Mouse (Mus musculus): ENCODE measurements at regions not wholly inside any gene's neighbourhood (a gene's known extent, or its start where the extent isn't known, plus 50 kb on each side); places are given as distances from the start of the nearest gene placed in this dataset.

DNA sequence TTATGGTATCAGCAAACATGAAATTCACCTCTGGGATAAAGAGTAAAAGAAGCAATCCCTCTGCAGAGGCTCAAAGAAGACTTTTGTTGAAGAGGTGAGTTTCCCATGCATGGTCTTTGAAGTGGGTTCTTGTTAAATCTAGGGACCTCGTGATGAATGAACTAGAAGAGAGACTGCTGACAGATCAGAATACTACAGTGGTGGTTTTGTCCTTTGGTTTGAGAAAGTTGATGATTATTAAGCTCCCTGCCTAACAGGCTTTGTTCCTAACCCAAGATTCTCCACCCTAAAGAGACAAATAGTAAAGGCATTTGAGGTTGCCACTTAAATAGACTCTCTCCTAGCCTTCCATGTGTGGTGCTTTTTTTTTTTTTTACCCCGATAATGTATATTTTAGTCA lies 707.2 kb upstream of the N6amt1 start:
- ATAC-seq (replicated peaks; ENCODE audit: low FRiP score, low TSS enrichment, poor library complexity, severe bottlenecking), result no peak

DNA sequence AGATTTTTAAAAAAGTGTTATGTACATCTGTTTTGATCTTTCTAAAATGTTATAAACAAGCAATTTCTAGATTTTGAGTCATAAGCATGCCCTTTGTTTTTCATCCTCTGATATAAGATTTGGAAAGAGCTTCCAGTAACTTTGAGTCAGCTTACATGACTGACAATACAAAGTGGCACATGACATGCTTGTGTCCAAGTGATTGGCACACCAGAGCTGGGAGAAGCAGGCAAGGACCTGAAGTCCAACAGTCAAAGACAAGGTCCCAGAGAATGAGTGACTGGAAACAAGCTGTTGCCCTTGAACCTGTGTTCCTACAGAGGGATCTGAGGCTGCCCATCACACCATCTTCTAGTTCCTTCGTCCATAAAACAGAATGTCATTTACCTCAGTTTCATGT lies 708.5 kb upstream of the N6amt1 start:
- ATAC-seq (replicated peaks; ENCODE audit: low FRiP score, low TSS enrichment, poor library complexity, severe bottlenecking), result no peak

DNA sequence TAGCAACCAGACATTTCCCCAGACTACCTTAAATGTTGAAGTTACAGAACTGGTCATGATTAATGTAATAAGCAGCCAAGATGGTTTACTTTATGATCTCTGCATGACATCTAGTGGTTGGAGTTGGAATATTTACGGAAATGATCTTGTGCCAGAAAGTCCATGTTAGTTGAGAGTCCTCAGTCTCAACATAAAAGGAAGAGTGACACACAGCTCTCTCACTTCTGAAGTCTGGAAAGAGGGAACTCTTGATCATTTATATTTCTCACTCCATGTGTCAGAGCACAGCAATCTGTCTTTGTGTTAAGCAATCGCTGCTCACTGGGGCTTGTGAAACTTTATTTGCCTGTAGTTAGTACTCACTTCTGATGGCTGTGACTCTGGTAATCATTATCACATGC lies 709.1 kb upstream of the N6amt1 start:
- ATAC-seq (replicated peaks; ENCODE audit: low FRiP score, low TSS enrichment, poor library complexity, severe bottlenecking), result no peak; the same call in 1 of the 2 replicates

DNA sequence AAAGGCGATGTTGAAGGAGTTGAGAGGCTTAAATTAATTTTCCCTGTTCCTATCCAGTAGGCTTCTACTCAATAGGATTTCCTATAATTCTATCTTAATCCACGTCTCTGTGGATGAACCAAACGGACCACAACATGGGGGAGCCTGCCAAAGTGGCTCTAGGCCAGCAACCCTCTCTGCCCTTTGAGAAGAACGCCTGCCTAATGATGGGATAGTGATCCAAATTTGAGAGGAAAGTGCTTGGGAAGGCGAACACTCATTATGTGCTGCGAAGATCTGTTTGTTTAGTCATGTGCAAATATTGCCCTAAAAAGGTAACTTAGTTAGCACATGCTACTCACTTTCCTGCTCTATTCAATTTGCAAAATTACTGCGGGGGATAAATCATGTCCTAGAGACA lies 702.5 kb upstream of the Adamts5 start:
- ATAC-seq (replicated peaks; ENCODE audit: low FRiP score, low TSS enrichment, poor library complexity, severe bottlenecking), result no peak

DNA sequence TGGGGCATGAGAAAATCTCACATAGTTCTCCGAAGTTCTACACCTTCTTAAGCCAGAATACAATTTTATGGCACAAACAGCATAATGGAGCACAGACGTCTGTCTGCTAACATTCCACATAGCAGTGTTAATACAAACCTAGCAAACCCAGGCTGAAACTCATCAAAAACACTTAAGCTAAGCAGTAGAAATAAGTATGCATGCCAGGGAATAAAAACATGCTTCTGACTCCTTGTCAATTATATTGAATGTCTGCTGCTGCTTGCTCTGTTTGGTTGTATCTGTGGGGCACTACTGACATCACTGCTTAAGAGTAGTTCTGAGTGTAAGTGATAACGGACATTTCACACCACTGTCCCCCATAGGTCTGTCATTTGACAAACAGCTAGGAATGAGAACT lies 693.4 kb upstream of the Adamts5 start:
- ATAC-seq (replicated peaks; ENCODE audit: low FRiP score, low TSS enrichment, poor library complexity, severe bottlenecking), result no peak

DNA sequence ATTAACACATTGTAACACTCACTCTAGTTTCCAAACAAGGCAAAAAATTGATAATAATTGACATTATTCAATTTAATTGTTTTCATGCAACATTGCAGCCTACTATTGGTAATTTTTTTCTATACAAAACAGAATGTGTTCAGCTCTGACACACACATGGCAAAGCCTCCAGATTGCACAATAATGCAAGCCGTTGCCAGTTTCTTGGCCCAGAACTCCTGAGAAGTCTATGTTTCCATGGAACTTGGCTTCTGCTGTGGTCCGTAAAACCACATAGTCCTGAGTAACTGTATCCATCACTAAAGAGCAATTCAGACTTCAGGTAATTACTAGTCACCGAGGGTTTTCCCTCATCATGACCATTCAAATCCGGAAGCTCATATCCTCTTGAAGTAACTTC lies 684.4 kb upstream of the Adamts5 start:
- no peak for ATAC-seq (replicated peaks; ENCODE audit: low FRiP score, low TSS enrichment, poor library complexity, severe bottlenecking)

DNA sequence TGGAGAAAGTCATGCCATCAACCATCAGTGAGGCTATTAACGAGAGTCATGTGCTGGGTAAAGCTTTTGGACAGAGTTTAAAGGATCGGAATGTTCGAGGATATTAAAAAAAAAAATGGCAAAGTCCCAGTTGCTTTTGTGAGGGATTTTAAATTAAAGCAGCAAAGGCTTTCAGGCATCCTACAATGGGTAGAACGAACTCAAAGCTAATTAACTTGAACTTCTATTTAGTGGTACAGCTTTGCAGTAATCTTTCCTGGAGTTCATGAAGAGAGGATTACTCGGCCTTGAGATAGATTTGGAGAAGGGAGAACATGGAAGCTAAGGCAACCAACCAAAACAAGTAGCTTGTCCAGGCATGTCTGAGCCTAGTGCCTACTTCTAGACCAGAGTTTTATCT lies 676.7 kb upstream of the Adamts5 start:
- no peak for ATAC-seq (replicated peaks; ENCODE audit: low FRiP score, low TSS enrichment, poor library complexity, severe bottlenecking)

DNA sequence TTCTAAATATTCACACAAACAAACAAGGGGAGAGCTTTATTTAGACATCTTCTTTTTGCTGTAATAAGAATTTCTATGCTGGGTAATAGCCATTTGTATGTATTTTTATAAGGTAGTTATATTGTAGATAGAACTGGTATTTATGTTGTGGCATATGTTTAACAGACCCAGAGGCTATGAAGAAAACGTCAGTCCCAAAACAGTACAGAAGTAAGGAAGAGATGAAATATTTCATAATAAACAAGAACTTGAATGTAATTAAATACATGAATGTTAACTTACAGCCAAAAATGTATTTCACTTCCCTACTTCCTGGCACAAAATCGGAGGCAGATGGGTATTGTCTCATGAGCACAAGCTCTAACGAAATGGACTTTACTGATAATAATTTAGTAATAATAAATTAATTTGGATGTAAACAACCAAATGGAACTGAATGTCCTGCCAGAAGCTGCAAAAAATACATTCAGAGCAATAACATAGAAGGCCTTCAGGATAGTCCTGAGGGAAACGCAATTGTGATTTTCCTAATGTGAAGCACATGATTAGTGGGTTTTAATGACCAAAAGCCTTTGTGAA lies 645.9 kb upstream of the Adamts5 start:
- ATAC-seq (replicated peaks; ENCODE audit: low FRiP score, low TSS enrichment, poor library complexity, severe bottlenecking), result no peak

DNA sequence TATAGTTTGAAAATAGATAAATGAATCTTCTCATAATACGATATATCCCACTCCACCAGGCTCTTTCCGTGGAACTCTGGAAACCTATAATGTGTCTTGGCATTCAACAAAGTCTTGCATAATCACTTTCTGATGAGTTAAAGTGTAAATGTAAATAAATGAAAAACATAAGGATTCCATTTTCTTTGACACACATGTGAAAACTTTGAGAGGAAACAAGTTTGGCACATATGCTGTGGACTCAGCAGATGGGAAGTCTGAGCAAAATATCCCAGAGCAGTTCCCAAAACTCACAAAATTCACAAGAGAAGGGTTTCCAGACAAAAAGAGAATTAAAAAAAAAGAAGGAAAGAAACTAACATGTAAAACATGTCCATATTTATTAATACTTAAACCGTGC lies 645.3 kb upstream of the Adamts5 start:
- no peak for ATAC-seq (replicated peaks; ENCODE audit: low FRiP score, low TSS enrichment, poor library complexity, severe bottlenecking)

DNA sequence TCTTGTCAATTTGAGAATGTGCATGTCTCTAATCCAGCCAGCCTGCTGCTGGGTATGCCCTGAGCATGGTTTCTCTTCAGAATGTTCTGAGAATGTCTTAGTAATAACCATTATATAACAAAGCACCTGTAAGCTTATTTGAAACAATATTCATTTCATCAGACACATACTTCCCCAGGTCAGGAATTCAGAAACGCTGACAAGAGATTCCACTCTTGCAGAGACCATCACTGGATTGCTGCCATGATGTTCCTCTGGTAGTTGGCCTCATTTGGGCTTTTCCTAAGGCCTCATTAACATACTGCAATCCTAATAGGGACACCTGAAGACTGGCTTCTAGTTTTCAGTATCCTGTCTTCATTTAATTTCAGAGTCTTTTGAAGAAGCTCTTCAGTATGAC lies 642.5 kb upstream of the Adamts5 start:
- ATAC-seq (replicated peaks; ENCODE audit: low FRiP score, low TSS enrichment, poor library complexity, severe bottlenecking), result no peak

DNA sequence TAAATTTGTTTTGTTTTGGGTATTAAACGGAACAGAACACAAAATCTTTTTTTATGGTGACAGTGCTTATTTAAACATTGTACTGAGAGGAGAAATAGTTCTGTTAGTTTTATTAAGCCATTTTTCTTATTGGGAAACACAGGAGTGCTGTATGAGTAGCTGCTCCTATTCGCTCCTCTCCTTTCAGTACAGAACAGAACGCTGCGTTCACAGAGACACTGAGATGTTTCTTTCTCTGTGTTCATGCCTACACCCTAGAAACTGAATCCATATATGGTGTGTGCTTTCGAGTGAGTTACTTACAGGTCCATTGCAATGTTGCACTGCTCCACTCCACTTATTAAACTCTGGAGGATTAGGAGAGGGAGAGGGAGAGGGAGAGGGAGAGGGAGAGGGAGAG lies 634.9 kb upstream of the Adamts5 start:
- no peak for ATAC-seq (replicated peaks; ENCODE audit: low FRiP score, low TSS enrichment, poor library complexity, severe bottlenecking)

DNA sequence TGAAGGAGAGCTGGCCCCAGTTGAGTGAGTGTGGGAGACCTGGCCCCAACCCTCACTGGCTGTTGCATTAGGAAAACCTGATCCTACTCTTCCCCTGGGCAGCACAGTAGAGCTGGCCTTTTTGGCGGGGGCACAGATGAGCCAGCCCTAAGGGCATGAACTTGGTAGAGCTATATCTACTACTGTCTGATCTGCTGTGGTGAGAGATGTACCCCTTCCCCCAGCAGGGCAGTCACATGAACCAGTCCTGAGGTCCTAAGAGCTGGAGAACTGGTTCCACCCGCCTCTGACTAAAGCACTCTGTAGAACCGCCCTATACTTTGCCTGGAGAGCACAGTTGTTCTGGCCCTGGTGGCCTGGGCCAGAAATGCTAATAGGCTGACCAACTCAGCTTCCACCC lies 622.5 kb upstream of the Adamts5 start:
- ATAC-seq (replicated peaks; ENCODE audit: low FRiP score, low TSS enrichment, poor library complexity, severe bottlenecking), result no peak

DNA sequence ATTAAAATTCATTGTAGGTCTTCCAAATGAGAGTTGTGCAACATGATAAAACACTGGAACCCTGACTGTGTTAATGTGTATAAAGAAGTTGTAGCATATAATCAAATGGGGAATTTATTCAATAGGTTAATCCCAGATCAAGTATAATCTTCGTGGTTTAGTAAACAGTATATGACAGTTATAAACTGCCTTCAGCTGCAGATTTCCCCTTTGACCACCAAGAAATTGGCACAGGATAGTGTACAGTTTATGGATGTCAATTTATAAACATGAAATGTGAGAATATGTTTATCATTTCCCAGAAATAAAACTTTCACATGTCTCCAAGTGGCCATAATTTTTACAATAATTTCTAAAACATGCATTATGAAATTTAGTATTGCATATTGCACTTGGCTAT lies 615.3 kb upstream of the Adamts5 start:
- no peak for ATAC-seq (replicated peaks; ENCODE audit: low FRiP score, low TSS enrichment, poor library complexity, severe bottlenecking)

DNA sequence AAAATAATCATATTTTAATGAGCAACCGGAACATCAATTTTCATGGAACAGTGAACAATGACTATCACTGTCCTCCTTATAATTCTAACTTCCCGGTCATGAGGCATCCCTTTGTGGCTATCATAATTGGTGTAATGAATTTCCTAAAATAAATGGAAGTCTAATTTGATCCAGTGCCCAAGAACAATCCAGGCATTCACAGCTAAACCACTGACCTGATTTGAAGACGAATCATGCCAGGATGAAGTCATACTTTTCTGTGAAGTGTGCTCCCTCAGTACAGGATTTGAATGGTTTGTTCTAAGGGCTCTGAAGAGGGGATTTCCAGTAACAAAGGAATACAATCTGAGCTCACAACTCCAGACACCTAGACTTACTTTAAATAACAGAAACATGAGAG lies 614.5 kb upstream of the Adamts5 start:
- ATAC-seq (replicated peaks; ENCODE audit: low FRiP score, low TSS enrichment, poor library complexity, severe bottlenecking), result no peak

DNA sequence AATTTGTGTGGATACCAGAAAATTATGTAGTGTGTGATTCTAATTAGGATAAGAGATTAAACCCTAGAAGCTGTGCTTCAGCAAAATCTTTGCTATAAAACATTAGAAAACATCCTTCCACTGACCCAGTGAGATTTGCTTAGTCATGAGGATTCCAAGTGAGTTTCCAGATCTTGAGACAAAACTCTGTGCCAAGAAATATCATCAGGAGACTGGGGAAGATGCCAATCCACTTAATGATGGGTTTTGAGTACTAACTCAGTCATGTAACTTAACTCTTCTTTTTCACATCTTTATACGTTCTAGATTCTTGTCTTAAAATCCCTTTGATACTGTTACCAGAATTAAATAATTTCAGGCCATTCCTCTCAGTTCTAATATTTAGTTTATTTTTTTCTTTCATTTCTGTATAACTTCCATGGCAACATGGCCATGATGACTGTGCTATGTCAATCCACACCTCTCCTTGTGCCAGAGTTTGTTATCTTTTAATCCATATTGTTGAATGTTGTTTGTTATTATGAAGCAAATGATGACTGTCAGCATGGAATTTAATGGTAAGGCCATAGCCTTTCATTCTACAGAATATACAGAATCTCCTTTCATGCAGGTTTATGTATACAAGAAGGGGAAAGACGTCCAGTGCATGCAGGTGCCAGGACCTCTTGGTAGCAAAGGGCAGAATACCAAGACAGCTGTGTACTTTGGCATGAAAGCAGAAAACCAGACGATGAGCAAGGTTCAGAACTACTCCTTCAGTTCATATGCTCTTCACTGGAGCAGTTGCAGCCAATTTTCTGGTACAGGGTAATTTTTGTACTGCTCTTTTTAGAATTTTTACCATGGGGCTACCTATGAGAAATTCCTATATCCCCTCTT lies 599.7 kb upstream of the Adamts5 start:
- ATAC-seq (replicated peaks; ENCODE audit: low FRiP score, low TSS enrichment, poor library complexity, severe bottlenecking), result no peak

DNA sequence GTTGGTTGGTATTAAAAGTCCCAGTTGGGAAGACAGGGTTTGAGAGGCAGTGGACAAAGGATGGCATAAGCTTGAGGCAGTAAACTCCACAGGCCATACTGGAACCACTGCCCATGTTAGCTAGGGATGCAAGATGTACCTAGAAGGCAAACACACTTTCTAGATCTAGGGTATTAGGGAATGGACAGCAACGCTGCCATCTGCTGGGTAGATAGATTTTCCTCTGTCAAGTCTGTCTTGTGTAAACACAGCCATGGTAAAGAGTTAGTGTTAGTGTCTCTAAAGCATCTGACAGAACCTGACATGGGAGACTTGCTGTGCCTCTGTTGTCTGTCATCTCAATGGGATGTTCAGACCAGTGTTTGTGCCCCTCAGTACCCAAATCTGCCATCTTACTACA lies 573.5 kb upstream of the Adamts5 start:
- no peak for ATAC-seq (replicated peaks; ENCODE audit: low FRiP score, low TSS enrichment, poor library complexity, severe bottlenecking)

DNA sequence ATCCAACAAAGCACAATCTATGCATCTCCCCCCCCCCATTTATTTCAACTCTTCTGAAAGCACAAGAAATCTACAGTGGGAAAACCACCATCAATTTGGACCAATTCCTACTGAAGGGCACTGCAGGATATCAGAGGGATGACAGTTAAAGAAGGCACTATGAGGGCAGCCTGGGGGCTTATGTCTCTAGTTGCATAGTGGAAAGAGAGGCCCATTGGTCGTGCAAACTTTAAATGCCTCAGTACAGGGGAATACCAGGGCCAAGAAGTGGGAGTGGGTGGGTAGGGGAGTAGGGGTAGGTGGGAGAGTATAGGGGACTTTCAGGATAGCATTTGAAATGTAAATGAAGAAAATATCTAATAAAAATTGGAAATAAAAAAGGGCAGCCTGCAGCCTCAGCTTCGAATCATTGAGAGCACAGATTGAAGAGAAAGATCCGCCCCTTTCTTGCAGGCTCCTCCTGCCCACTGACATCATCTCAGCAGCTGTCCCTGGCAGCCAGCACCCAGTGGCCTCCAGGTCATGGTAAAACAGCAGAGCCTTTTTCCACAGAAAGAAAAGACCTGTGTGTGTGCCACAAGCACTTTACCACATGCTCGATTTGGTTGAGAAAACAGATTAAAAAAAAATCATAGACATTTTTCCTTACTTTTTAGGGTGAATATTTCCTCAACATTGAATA lies 571.6 kb upstream of the Adamts5 start:
- no peak for ATAC-seq (replicated peaks; ENCODE audit: low FRiP score, low TSS enrichment, poor library complexity, severe bottlenecking)

DNA sequence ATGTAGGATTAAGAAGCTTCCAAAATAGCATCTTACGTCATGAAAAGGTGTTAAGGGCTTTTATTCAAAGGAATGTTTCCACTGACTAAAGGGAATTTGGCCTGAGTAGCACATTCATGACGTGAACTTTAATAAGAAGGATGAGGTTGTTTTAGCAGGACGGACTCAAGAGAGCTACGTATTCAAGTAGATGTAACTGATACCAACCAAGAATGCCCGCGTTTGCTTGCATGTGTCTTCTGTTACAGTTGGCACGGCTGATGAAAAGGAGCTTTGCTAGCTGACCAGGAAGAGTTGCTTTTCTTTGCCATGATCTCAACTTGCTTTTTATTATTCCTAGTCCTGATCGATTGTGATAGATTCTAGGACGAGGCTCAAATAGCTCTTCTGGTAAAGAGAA lies 559.4 kb upstream of the Adamts5 start:
- no peak for ATAC-seq (replicated peaks; ENCODE audit: low FRiP score, low TSS enrichment, poor library complexity, severe bottlenecking)

DNA sequence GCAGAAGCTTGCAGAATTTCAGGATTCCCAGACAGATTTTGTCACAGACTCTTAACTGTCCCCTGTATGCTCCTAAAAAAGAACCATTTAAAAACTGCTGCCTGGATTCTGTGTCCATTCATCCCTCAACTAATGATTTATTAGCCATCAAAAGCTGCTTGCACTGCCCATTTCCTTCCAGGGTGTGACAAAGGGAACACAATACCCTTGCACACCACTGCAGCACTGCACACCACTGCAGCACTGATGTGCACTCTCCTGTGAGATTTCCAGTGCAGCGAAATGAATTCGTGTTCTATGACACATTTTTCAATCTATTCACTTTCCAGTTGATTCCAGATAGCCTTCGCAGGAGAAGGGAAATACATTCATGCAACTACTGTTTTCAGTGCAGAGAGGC lies 555.0 kb upstream of the Adamts5 start:
- ATAC-seq (replicated peaks; ENCODE audit: low FRiP score, low TSS enrichment, poor library complexity, severe bottlenecking), result no peak

DNA sequence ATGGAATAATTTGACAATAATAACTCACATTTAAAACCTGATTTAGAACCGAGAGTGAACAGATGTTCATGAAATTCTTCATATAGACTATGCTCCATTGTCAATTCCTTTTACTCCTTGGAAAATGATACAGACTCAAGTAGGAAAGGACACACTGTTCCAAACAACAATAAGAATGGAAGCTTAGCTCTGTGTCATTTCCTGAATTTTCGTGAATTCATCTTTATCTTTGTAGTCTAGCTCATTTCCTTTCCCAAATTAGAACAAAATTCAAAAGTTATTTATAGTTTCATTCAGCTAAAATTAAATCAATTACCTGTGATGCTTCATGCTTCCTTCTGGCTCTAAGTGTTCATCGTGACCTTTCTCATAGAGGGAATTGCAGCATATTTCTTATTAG lies 553.2 kb upstream of the Adamts5 start:
- ATAC-seq (replicated peaks; ENCODE audit: low FRiP score, low TSS enrichment, poor library complexity, severe bottlenecking), result no peak

DNA sequence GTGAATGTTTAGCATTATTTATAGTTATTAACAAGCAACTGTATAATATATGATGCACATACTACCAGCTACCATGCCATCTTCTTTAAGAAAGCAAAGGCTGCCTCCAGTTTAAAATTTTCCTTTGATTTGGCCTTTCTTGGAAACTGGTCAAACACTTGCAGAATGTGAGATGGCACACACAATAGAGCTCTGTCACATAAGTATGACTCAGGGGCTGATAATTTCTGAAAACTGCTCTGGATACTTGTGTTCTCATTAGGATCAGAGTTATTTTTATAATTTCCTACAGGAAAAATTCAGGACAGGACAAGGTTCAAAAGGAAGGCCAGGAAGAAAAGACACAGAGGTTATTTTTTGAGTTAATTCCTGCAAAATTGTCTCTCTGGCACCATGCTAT lies 552.4 kb upstream of the Adamts5 start:
- ATAC-seq (replicated peaks; ENCODE audit: low FRiP score, low TSS enrichment, poor library complexity, severe bottlenecking), result no peak
